Mouse (Mus musculus) MEL-GATA-1-ER (cell line): ENCODE measurements around the gene Crocc.

Experiments
- DNase-seq: peaks from one replicate; pipeline ENCODE4 v3.0.0-alpha.2; 2012; ENCODE audit warnings: low read depth; ENCODE audit errors: extremely low read depth

Gene Crocc

GRCm38 (mm10) chr4:140986711-140987395 lies 73.5 kb downstream of the Crocc start, which contains the start of gene Atp13a2:
Gene Atp13a2, plus strand, starts transcription at chr4:140986873.
- DNase-seq = no peak

DNA sequence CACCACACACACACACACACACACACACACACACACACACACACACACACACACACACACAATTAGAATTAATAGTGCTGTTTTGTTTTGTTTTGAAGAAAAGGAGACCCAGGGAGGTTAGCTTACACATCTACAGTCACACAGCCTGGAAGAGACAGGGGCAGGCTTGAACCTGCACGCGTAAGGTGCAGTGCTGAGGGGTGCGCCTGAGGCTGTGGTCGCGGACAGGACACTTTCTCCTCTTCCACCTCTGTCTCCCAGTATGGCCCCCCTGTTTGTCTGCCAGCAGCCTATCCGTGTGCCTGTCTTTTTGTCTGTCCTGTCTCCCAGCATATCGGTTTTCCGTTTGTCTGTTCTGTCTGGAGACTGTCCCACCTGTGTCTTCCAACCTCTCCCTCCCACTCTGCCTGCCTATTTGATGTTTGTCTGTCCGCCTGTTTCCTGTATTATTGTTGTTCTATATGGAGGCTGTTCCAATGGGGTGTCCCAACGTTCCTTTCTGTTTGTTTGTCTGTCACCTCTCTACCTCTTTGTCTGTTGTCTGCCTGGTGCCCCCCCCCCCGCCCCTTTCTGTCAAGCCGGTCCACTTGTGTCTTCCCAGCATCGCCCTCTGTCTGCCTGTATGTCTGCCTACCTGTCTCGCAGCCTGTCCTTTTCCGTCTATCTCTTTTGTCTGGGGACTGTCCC lies 74.2 kb downstream of the Crocc start:
- DNase-seq = no peak

DNA sequence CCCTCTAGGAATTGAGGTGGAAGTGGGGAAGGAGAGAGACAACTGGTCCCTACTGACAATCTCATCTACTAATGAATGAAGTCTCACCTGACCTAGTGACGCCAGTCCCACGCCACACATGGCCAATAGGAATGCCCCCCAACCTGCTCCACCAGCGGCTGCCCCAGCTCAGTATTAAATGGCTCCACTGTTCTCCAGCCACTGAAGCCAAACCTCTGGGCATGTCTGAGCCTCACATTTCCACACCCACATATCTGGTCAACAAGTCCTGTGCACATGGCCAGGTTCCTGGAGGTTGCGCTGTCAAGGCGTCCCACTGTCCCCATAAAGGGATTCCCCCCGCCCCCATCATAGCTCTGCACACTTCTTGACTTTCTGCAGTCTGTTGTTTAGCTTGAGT lies 75.8 kb downstream of the Crocc start:
- no peak for DNase-seq

- peak; percentile 90 for DNase-seq
Measured at GRCm38 (mm10) chr4:140983442-140983841, 76.9 kb downstream of the Crocc start.

DNA sequence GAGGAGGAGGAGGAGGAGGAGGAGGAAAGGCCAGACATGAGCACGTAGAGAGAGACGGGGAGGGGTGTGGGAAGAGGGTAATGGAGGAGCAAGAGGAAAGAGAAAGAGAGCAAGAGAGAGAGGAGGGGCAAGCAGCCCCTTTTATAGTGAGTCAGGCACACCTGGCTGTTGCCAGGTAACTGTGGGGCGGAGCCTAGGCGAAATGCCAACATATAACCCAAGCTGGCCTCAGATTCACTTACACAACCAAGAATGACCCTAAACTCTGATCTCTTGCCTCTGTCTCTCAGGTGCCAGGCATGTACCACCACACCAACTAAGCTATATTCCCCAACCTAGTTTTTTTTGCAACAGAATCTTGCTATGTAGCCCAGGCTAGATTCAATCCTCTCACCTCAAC lies 77.5 kb downstream of the Crocc start:
- DNase-seq = no peak

- DNase-seq = no peak
Measured at GRCm38 (mm10) chr4:140981605-140982004, 78.7 kb downstream of the Crocc start.

DNA sequence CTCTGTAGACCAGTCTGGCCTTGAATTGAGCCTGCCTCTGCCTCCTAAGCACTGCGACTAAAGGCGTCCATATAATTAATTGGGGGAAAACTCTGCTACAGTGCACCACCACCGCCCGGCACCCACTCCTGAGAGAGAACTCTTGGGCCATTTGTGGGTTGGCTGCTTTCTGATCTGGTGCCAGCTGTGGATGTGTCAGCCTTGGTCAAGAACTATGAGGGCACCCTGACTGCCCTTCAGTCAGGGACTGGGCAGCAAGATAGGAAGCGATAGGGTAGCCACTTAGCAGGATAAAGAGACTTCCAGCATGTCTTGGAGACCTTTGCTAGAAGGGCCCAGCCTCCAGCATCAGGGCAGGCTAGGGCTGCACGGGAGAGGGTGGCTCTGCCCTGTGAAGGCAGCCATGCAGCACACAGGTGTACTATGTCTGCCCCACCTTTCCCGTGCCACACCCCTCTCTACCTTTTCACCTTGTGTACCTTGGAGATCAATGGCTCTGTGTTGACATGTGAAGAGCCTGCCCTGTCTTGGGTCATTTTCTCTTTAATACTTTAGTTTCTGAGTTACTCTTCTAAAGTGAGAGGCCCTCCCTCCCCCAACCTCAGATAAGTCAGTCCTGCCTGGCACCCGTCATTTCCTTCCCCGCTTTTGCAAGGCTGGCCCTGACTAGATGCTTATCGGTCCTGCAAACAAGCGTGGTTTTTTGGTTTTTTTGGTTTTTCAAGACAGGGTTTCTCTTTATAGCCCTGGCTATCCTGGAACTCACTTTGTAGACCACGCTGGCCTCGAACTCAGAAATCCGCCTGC lies 82.3 kb downstream of the Crocc start:
- peak; percentile 25 for DNase-seq

DNA sequence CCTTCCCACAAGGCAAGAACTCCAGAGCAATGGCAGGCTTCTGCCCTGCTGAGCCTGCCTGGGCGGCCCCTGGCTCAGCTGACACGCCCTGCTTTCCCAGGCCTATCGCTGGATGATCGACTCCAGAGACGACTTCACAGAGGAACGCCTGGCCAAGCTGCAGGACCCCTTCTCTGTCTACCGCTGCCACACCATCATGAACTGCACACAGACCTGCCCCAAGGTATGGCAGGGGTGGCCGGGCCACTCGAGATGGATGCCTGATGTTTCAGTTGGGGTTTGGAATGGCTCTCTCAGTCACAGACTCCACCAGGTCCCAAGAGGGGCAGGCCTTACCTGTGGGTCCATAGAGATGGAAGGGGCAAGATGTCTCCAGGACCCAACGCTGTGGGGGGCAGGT lies 83.1 kb downstream of the Crocc start:
- no peak for DNase-seq

DNA sequence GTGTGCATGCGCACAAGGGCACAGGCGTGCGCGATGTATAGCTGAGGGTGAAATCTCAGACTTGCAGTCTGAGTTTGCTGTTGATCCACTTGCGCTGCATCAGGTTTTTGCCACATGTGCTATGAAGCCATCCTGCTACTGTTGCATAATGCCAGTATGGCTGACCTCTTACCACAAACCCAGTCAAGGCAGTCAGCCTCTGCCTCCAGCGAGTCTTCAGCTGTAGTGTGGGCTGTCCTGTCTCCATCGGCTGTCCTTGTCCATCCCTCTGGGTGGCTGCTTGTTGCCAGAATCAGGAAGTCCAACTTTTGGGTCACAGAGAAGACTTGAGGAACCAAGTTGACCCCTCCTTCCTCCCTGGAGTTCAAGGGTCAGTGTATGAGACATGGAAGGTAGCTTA lies 85.0 kb downstream of the Crocc start:
- DNase-seq = no peak

DNA sequence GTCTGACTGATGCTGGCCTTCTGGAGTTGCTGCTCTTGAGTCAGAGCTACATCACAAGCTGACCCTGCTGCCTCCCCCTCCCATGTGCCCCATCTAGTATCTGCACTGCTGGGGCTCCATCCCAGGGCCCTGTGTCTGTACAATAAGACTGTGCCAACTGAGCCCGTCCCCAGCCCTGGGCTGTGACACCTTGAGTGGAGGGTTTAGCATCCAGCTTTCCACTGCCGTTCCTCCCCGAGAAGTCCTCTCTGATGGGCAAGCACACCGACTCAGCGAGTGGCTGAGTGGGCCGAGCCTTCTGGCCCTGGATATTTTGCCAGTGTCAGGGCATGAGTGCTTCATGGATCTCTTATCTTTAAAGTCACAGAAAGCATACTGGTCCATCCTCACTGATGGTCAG lies 85.9 kb downstream of the Crocc start:
- DNase-seq = no peak

- no peak for DNase-seq
Measured at GRCm38 (mm10) chr4:140971691-140972090, 88.7 kb downstream of the Crocc start.

GRCm38 (mm10) chr4:140967386-140968159 lies 92.8 kb downstream of the Crocc start:
- no peak for DNase-seq
